Mouse (Mus musculus): ENCODE data around the gene Hk1. TPM values are rescaled to one million over a fixed set of nuclear protein-coding genes. Genes with fewer than 3 reads are reported as not detected.

The Hk1 gene
- total and polyA plus RNA-seq, 3 experiments, result 119 to 447 (median 245) TPM

GRCm38 (mm10) chr10:62277499-62278293 is 102.0 kb downstream of the Hk1 start:
- Histone ChIP-seq H3K4me1 (ENCODE audit: insufficient read depth, low read depth, low read length) (peaks cover 3% of the 10 kb centered on the region), H3K36me3 (replicated peaks) (peaks cover 97% of the 10 kb centered on the region), H3K9me3 (replicated peaks) (no peaks in the 10 kb centered on the region), H3K27me3 (ENCODE audit: insufficient read depth, low read length) (no peaks in the 10 kb centered on the region), H3K4me3 (ENCODE audit: low read depth, low read length) (no peak overlapping the region)
- DNase-seq (ENCODE audit: low spot score) (no peak), ATAC-seq (ENCODE audit: extremely low read depth, insufficient number of reproducible peaks, low FRiP score, poor library complexity, severe bottlenecking) (no peak)
- no peak for TF ChIP-seq POLR2AphosphoS5 (IDR thresholded peaks at IDR 0.05; ENCODE audit: insufficient replicate concordance, low read depth, low read length)

- no peaks in the 10 kb centered on the region for H3K27me3 ChIP-seq (ENCODE audit: insufficient read depth, low read length)
- ATAC-seq (ENCODE audit: extremely low read depth, insufficient number of reproducible peaks, low FRiP score, poor library complexity, severe bottlenecking), result no peak
- no peak overlapping the region for H3K4me3 ChIP-seq (ENCODE audit: low read depth, low read length)
- DNase-seq (ENCODE audit: low spot score), result no peak
- no peak for TF ChIP-seq GATA1 (IDR thresholded peaks at IDR 0.05; ENCODE audit: borderline replicate concordance, low read length)
- TF ChIP-seq GATA2 (IDR thresholded peaks at IDR 0.05; ENCODE audit: borderline replicate concordance, low read depth, low read length), result no peak
- no peak for TF ChIP-seq CTCF (IDR thresholded peaks at IDR 0.05; ENCODE audit: low read depth, low read length)
- no peak for TF ChIP-seq TAL1 (conservative IDR thresholded peaks at IDR 0.05; ENCODE audit: low read depth, low read length)
- TF ChIP-seq POLR2AphosphoS5 (IDR thresholded peaks at IDR 0.05; ENCODE audit: insufficient replicate concordance, low read depth, low read length), result no peak
- peaks cover 93% of the 10 kb centered on the region for H3K36me3 ChIP-seq (replicated peaks)
- no peaks in the 10 kb centered on the region for H3K9me3 ChIP-seq (replicated peaks)
- H3K4me1 ChIP-seq (ENCODE audit: insufficient read depth, low read depth, low read length), result peaks cover 3% of the 10 kb centered on the region; the same call in 1 of the 2 replicates
These were observed 104.5 kb downstream of the Hk1 start for GRCm38 (mm10) chr10:62275235-62275634.

- TF ChIP-seq TAL1 (conservative IDR thresholded peaks at IDR 0.05; ENCODE audit: low read depth, low read length), result no peak
- no peak for TF ChIP-seq GATA2 (IDR thresholded peaks at IDR 0.05; ENCODE audit: borderline replicate concordance, low read depth, low read length)
- TF ChIP-seq GATA1 (IDR thresholded peaks at IDR 0.05; ENCODE audit: borderline replicate concordance, low read length), result no peak
- no peak for TF ChIP-seq CTCF (IDR thresholded peaks at IDR 0.05; ENCODE audit: low read depth, low read length)
- TF ChIP-seq POLR2AphosphoS5 (IDR thresholded peaks at IDR 0.05; ENCODE audit: insufficient replicate concordance, low read depth, low read length), result no peak
- peaks cover 68% of the 10 kb centered on the region for H3K36me3 ChIP-seq (replicated peaks)
- no peak for DNase-seq (ENCODE audit: low spot score)
- H3K4me1 ChIP-seq (ENCODE audit: insufficient read depth, low read depth, low read length), result peaks cover 22% of the 10 kb centered on the region
- H3K27me3 ChIP-seq (ENCODE audit: insufficient read depth, low read length), result no peaks in the 10 kb centered on the region
- no peak for ATAC-seq (ENCODE audit: extremely low read depth, insufficient number of reproducible peaks, low FRiP score, poor library complexity, severe bottlenecking)
- no peaks in the 10 kb centered on the region for H3K9me3 ChIP-seq (replicated peaks)
- H3K4me3 ChIP-seq (ENCODE audit: low read depth, low read length), result no peak overlapping the region; the same call in 1 of the 2 replicates
These were observed 110.4 kb downstream of the Hk1 start for GRCm38 (mm10) chr10:62269278-62269677.

GRCm38 (mm10) chr10:62264299-62264698 is 115.4 kb downstream of the Hk1 start:
- no peak for ATAC-seq (ENCODE audit: extremely low read depth, insufficient number of reproducible peaks, low FRiP score, poor library complexity, severe bottlenecking)
- no peaks in the 10 kb centered on the region for H3K27me3 ChIP-seq (ENCODE audit: insufficient read depth, low read length)
- no peaks in the 10 kb centered on the region for H3K9me3 ChIP-seq (replicated peaks)
- no peak for DNase-seq (ENCODE audit: low spot score)
- peaks cover 27% of the 10 kb centered on the region for H3K4me1 ChIP-seq (ENCODE audit: insufficient read depth, low read depth, low read length)
- TF ChIP-seq CTCF (IDR thresholded peaks at IDR 0.05; ENCODE audit: low read depth, low read length) (no peak), POLR2AphosphoS5 (IDR thresholded peaks at IDR 0.05; ENCODE audit: insufficient replicate concordance, low read depth, low read length) (no peak), GATA2 (IDR thresholded peaks at IDR 0.05; ENCODE audit: borderline replicate concordance, low read depth, low read length) (no peak), TAL1 (conservative IDR thresholded peaks at IDR 0.05; ENCODE audit: low read depth, low read length) (no peak), GATA1 (IDR thresholded peaks at IDR 0.05; ENCODE audit: borderline replicate concordance, low read length) (no peak)
- H3K4me3 ChIP-seq (ENCODE audit: low read depth, low read length), result no peak overlapping the region
- peaks cover 22% of the 10 kb centered on the region for H3K36me3 ChIP-seq (replicated peaks)

- DNase-seq (ENCODE audit: low spot score) (peak; percentile 68), ATAC-seq (ENCODE audit: extremely low read depth, insufficient number of reproducible peaks, low FRiP score, poor library complexity, severe bottlenecking) (peak; percentile 60)
- H3K4me1 ChIP-seq (ENCODE audit: insufficient read depth, low read depth, low read length), result peaks cover 20% of the 10 kb centered on the region
- H3K36me3 ChIP-seq (replicated peaks), result no peaks in the 10 kb centered on the region
- H3K4me3 ChIP-seq (ENCODE audit: low read depth, low read length), result no peak overlapping the region; the same call in 1 of the 2 replicates
- peaks cover 10% of the 10 kb centered on the region for H3K27me3 ChIP-seq (ENCODE audit: insufficient read depth, low read length)
- TF ChIP-seq GATA2 (IDR thresholded peaks at IDR 0.05; ENCODE audit: borderline replicate concordance, low read depth, low read length) (no peak), CTCF (IDR thresholded peaks at IDR 0.05; ENCODE audit: low read depth, low read length) (peak; percentile 19; the same call in 1 of the 2 replicates)
- no peaks in the 10 kb centered on the region for H3K9me3 ChIP-seq (replicated peaks)
These were observed 118.4 kb downstream of the Hk1 start for GRCm38 (mm10) chr10:62261115-62261886.

GRCm38 (mm10) chr10:62258298-62258697 is 121.4 kb downstream of the Hk1 start:
- H3K4me1 ChIP-seq (ENCODE audit: insufficient read depth, low read depth, low read length), result peaks cover 16% of the 10 kb centered on the region
- DNase-seq (ENCODE audit: low spot score) (no peak), ATAC-seq (ENCODE audit: extremely low read depth, insufficient number of reproducible peaks, low FRiP score, poor library complexity, severe bottlenecking) (no peak)
- no peaks in the 10 kb centered on the region for H3K36me3 ChIP-seq (replicated peaks)
- no peaks in the 10 kb centered on the region for H3K9me3 ChIP-seq (replicated peaks)
- H3K4me3 ChIP-seq (ENCODE audit: low read depth, low read length), result no peak overlapping the region
- peaks cover 17% of the 10 kb centered on the region for H3K27me3 ChIP-seq (ENCODE audit: insufficient read depth, low read length)
- no peak for TF ChIP-seq GATA2 (IDR thresholded peaks at IDR 0.05; ENCODE audit: borderline replicate concordance, low read depth, low read length)
- TF ChIP-seq POLR2AphosphoS5 (IDR thresholded peaks at IDR 0.05; ENCODE audit: insufficient replicate concordance, low read depth, low read length), result no peak
- TF ChIP-seq TAL1 (conservative IDR thresholded peaks at IDR 0.05; ENCODE audit: low read depth, low read length), result no peak
- no peak for TF ChIP-seq GATA1 (IDR thresholded peaks at IDR 0.05; ENCODE audit: borderline replicate concordance, low read length)
- TF ChIP-seq CTCF (IDR thresholded peaks at IDR 0.05; ENCODE audit: low read depth, low read length), result no peak
